Mouse (Mus musculus) CH12.LX (cell line): ENCODE data around the gene Hacl1. TPM values are rescaled to one million over a fixed set of nuclear protein-coding genes. Genes with fewer than 3 reads are reported as not detected.

ENCODE experiments used
- DNase-seq: peaks from one replicate; pipeline ENCODE4 v3.0.0-alpha.2; 2013; ENCODE audit errors: extremely low read depth
- H3K27ac ChIP-seq: 2 replicates; pipeline ENCODE4 v1.5.1; 2012; ENCODE audit warnings: low read depth, mild to moderate bottlenecking, control low read depth, moderate library complexity; ENCODE audit not compliant: insufficient read depth
- H3K27me3 ChIP-seq: replicated peaks from 2 replicates; pipeline ENCODE3; 2012; ENCODE audit warnings: inconsistent platforms
- H3K36me3 ChIP-seq, 2 experiments: replicated peaks in 1 of 2; 2 replicates each; pipeline versions ENCODE3 to v1.6.1; 2012; ENCODE audit warnings: inconsistent platforms in 1 of 2, low read length in 1 of 2, mild to moderate bottlenecking in 1 of 2, mixed read lengths in 1 of 2, moderate library complexity in 1 of 2; ENCODE audit not compliant: control insufficient read depth in 1 of 2, insufficient read depth in 1 of 2
- H3K4me1 ChIP-seq, 2 experiments: 2 replicates each; pipeline ENCODE4 v1.6.1; 2012; ENCODE audit warnings: inconsistent platforms in 1 of 2, moderate library complexity in 1 of 2; ENCODE audit not compliant: insufficient read depth in 2 of 2, control insufficient read depth in 1 of 2
- H3K4me2 ChIP-seq: 2 replicates; pipeline ENCODE4 v1.6.1; 2012; ENCODE audit warnings: low read depth, mild to moderate bottlenecking, control low read depth; ENCODE audit not compliant: poor library complexity, insufficient read depth, severe bottlenecking
- H3K4me3 ChIP-seq, 3 experiments: fragments of 150-350 bp in 1 of 3; sonication (generic) in 1 of 3; replicated peaks in 1 of 3; 2 replicates each; pipeline versions ENCODE3 to v1.5.1; 2011 to 2012; ENCODE audit warnings: low read depth in 2 of 3, low read length in 2 of 3, mild to moderate bottlenecking in 2 of 3, moderate library complexity in 2 of 3, control low read depth in 1 of 3, improper control_type of control experiment in 1 of 3, inconsistent platforms in 1 of 3, mixed read lengths in 1 of 3; ENCODE audit not compliant: poor library complexity in 1 of 3
- H3K79me2 ChIP-seq: replicated peaks from 2 replicates; pipeline ENCODE4 v1.6.1; 2012; ENCODE audit warnings: mild to moderate bottlenecking, moderate library complexity; ENCODE audit not compliant: control insufficient read depth, poor library complexity, insufficient read depth, severe bottlenecking; ENCODE audit errors: extremely low read depth
- H3K9ac ChIP-seq: 2 replicates; pipeline ENCODE4 v1.6.1; 2012; ENCODE audit warnings: low read depth, mild to moderate bottlenecking, control low read depth, moderate library complexity; ENCODE audit not compliant: insufficient read depth
- H3K9me3 ChIP-seq: replicated peaks from 2 replicates; pipeline ENCODE3; 2012; ENCODE audit warnings: low read length, inconsistent platforms, mixed read lengths
- BHLHE40 ChIP-seq: IDR thresholded peaks from 2 replicates; pipeline ENCODE4 v1.6.1; 2011; ENCODE audit warnings: mild to moderate bottlenecking, low read depth, low read length, improper control_type of control experiment
- CHD1 ChIP-seq: IDR thresholded peaks from 2 replicates; pipeline ENCODE4 v1.6.1; 2012; ENCODE audit warnings: low read depth, low read length, improper control_type of control experiment, inconsistent platforms
- CHD2 ChIP-seq: IDR thresholded peaks from 2 replicates; pipeline ENCODE4 v1.6.1; 2011; ENCODE audit warnings: low read length, improper control_type of control experiment
- CTCF ChIP-seq, 2 experiments: IDR thresholded peaks in 1 of 2; conservative IDR thresholded peaks in 1 of 2; 2 replicates each; pipeline ENCODE4 v1.5.1; 2011 to 2012; ENCODE audit warnings: low read depth in 2 of 2, low read length in 2 of 2, improper control_type of control experiment in 1 of 2, inconsistent platforms in 1 of 2, mild to moderate bottlenecking in 1 of 2, moderate library complexity in 1 of 2
- E2F4 ChIP-seq: IDR thresholded peaks from 2 replicates; pipeline ENCODE4 v1.6.1; 2011; ENCODE audit warnings: low read depth, low read length, improper control_type of control experiment; ENCODE audit not compliant: insufficient replicate concordance
- ELF1 ChIP-seq: IDR thresholded peaks from 2 replicates; pipeline ENCODE4 v1.6.1; 2014; ENCODE audit warnings: low read depth, mild to moderate bottlenecking, inconsistent platforms, low read length, improper control_type of control experiment
- EP300 ChIP-seq: IDR thresholded peaks from 2 replicates; pipeline ENCODE4 v1.6.1; 2011; ENCODE audit warnings: low read length, improper control_type of control experiment
- ETS1 ChIP-seq: conservative IDR thresholded peaks from 2 replicates; pipeline ENCODE4 v1.6.1; 2012; ENCODE audit warnings: low read depth, mild to moderate bottlenecking, inconsistent platforms, low read length, improper control_type of control experiment, moderate library complexity
- GABPA ChIP-seq: IDR thresholded peaks from 2 replicates; pipeline ENCODE4 v1.6.1; 2012; ENCODE audit warnings: low read depth, low read length, improper control_type of control experiment, inconsistent platforms; ENCODE audit not compliant: insufficient replicate concordance
- HCFC1 ChIP-seq: IDR thresholded peaks from 2 replicates; pipeline ENCODE4 v1.6.1; 2012; ENCODE audit warnings: low read depth, mild to moderate bottlenecking, inconsistent platforms, low read length, improper control_type of control experiment
- JUND ChIP-seq: conservative IDR thresholded peaks from 2 replicates; pipeline ENCODE4 v1.6.1; 2011; ENCODE audit warnings: low read depth, low read length, improper control_type of control experiment
- MAX ChIP-seq: IDR thresholded peaks from 2 replicates; pipeline ENCODE4 v1.6.1; 2011; ENCODE audit warnings: low read length, improper control_type of control experiment
- MEF2A ChIP-seq: IDR thresholded peaks from 2 replicates; pipeline ENCODE4 v1.6.1; 2014; ENCODE audit warnings: low read depth, mild to moderate bottlenecking, inconsistent platforms, low read length, improper control_type of control experiment, borderline replicate concordance
- MYC ChIP-seq: IDR thresholded peaks from 2 replicates; pipeline ENCODE4 v1.6.1; 2011; ENCODE audit warnings: low read depth, mild to moderate bottlenecking, improper control_type of control experiment, low read length
- NELFE ChIP-seq: IDR thresholded peaks from 2 replicates; pipeline ENCODE4 v1.6.1; 2011; ENCODE audit warnings: low read depth, low read length, improper control_type of control experiment
- PAX5 ChIP-seq: IDR thresholded peaks from 2 replicates; pipeline ENCODE4 v1.6.1; 2012; ENCODE audit warnings: low read length, inconsistent platforms, mixed read lengths
- POLR2A ChIP-seq: IDR thresholded peaks from 2 replicates; pipeline ENCODE4 v1.6.1; 2011; ENCODE audit warnings: low read depth, mild to moderate bottlenecking, improper control_type of control experiment, low read length
- RCOR1 ChIP-seq: conservative IDR thresholded peaks from 2 replicates; pipeline ENCODE4 v1.6.1; 2012; ENCODE audit warnings: low read depth, mild to moderate bottlenecking, inconsistent platforms, low read length, improper control_type of control experiment
- SIN3A ChIP-seq: IDR thresholded peaks from 2 replicates; pipeline ENCODE4 v1.6.1; 2012; ENCODE audit warnings: low read length, improper control_type of control experiment, inconsistent platforms
- TBP ChIP-seq: conservative IDR thresholded peaks from 2 replicates; pipeline ENCODE4 v1.6.1; 2011; ENCODE audit warnings: low read depth, low read length, improper control_type of control experiment
- TCF12 ChIP-seq: IDR thresholded peaks from 2 replicates; pipeline ENCODE4 v1.6.1; 2014; ENCODE audit warnings: low read depth, mild to moderate bottlenecking, inconsistent platforms, low read length, improper control_type of control experiment
- UBTF ChIP-seq: IDR thresholded peaks from 2 replicates; pipeline ENCODE4 v1.6.1; 2012; ENCODE audit warnings: low read depth, mild to moderate bottlenecking, inconsistent platforms, low read length, improper control_type of control experiment, moderate library complexity
- ZC3H11A ChIP-seq: IDR thresholded peaks from 2 replicates; pipeline ENCODE4 v1.6.1; 2012; ENCODE audit warnings: low read depth, mild to moderate bottlenecking, inconsistent platforms, low read length, improper control_type of control experiment
- ZMIZ1 ChIP-seq: IDR thresholded peaks from 2 replicates; pipeline ENCODE4 v1.6.1; 2012; ENCODE audit warnings: low read depth, mild to moderate bottlenecking, inconsistent platforms, low read length, improper control_type of control experiment
- ZNF384 ChIP-seq: IDR thresholded peaks from 2 replicates; pipeline ENCODE4 v1.6.1; 2012; ENCODE audit warnings: low read depth, low read length, improper control_type of control experiment, inconsistent platforms
- dilution Hi-C: fragments of 300-500 bp; cut with MboI; formaldehyde crosslinking; loops from 2 replicates; pipeline ENCODE4 v1.14.3; 2020; ENCODE audit warnings: low sequenced_read_pairs; ENCODE audit not compliant: extremely low pct_unique_long_range_greater_than_20kb, extremely low pct_ligation_motif_present
- in situ Hi-C: fragments of 300-500 bp; cut with MboI; formaldehyde crosslinking; loops from 3 replicates; pipeline ENCODE4 v1.14.3; 2019; ENCODE audit warnings: low sequenced_read_pairs, low pct_ligation_motif_present, low pct_unique_long_range_greater_than_20kb, mixed read lengths
- polyA plus RNA-seq: library from polyadenylated mRNA; unstranded; fragments of >175 nt; gene quantifications from 2 replicates; pipeline ENCODE4 v1.2.1, GENCODE M21; 2012; ENCODE audit warnings: low read depth; ENCODE audit not compliant: insufficient read length
- total RNA-seq, 2 experiments: library from RNA; depleted of rRNA; stranded (reverse); fragments of 300-350 nt in 1 of 2; fragments of >200 nt in 1 of 2; gene quantifications; 2 replicates each; pipeline ENCODE4 v1.2.3; 2012 to 2014

Hacl1 gene
- total and polyA plus RNA-seq, 3 experiments: 13.6 to 22.6 (median 20.2) TPM

DNA sequence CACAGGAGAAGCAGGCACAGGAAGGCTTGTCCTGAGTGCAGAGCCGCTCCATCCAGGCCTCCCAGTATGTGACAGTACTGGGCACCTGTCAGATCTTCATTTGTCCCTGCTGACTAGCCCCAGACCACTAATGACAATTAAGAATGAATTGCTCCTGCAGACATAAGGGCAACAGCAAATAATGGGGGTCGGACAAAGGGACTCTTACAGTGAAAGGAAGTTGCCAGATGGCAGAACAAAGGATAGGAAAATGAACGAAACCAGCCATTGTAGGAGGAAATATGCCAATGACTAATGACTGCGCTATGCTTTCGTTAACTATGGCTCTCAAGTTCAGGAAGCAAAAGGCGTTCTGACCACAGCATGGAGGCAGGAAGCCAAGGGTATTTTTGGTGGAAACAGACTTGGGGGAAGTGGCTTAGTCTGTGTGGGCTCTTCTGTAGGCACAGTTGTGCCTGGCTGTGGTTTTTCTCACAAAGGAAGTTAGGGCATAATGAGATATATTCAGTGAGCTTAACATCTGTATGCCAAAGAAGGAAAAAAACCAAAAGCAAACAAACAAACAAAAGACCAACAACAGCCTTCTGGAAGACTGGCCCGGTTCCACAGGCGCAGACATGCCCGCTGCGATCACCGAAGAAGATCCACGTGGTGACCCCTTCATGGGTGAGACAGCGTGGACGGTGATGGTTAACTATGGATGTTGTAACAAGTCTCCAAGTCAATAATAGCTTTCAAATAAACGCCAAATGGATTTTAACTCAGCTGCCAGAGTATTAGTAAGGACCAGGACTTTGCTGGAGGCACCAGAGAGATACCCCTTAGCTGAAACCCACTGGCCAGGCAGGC lies 28.8 kb upstream of the Hacl1 start:
- Histone ChIP-seq H3K27ac (peak overlapping the region; percentile 7; the same call in 1 of the 2 replicates), H3K4me2 (peak overlapping the region; percentile 33; the same call in 1 of the 2 replicates), H3K9ac (no peak overlapping the region), H3K79me2 (no peaks in the 10 kb centered on the region), H3K9me3 (peaks cover 8% of the 10 kb centered on the region), H3K4me3 (no peak overlapping the region), H3K27me3 (no peaks in the 10 kb centered on the region), H3K36me3 (peaks cover 10 to 28% of the 10 kb centered on the region in 2 experiments), H3K4me1 (peaks cover 23 to 54% of the 10 kb centered on the region in 2 experiments)
- in situ Hi-C loops (no loop called here), dilution Hi-C loops (no loop called here)
- DNase-seq: peak; percentile 63
- TF ChIP-seq PAX5 (no peak), ELF1 (peak; percentile 23; the same call in 1 of the 2 replicates), TCF12 (0 out of 2 replicates have a peak, but pooled peaks have one; percentile 44), BHLHE40 (no peak), ZMIZ1 (no peak), JUND (no peak; the same call in 1 of the 2 replicates), E2F4 (no peak), HCFC1 (no peak), CHD2 (no peak), CHD1 (no peak), RCOR1 (no peak), EP300 (peak; percentile 47; the same call in 1 of the 2 replicates), MEF2A (peak; percentile 54; the same call in 1 of the 2 replicates), POLR2A (no peak), ZNF384 (no peak), UBTF (no peak), ZC3H11A (no peak), TBP (no peak), SIN3A (no peak), NELFE (no peak), GABPA (no peak), MAX (no peak), CTCF (conservative IDR thresholded peaks at IDR 0.05 in 1 of 2, IDR thresholded peaks at IDR 0.05 in 1 of 2; ENCODE audit: low read depth in 2 of 2, low read length in 2 of 2) (no peak), MYC (0 out of 2 replicates have a peak, but pooled peaks have one; percentile 35), ETS1 (peak; percentile 4; the same call in 1 of the 2 replicates)
